ENCODE assay signal across 7 mouse cellular contexts in the genomic region with DNA sequence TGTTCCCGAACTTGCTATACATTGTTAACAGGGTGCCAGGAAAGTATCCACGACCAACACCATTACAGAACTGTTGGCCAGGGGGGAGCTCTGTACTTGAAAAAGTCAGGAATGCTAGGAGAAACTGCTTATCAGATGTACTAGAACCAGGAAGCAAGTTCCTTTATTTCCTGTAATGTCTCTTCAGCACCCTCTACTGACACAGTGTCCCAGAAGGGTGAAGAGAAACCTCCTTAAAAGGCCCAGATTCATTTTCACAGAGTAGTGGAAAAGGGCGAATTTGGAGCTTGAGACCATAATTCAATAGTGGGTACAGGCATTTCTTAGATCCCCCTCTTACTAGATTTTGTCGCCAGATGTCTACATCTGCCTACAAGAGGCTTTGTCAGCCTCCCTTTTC. TPM values are rescaled to one million over a fixed set of nuclear protein-coding genes. Genes with fewer than 3 reads are reported as not detected.
DNase-seq lines count a peak whose midpoint lies in the region; ATAC-seq and TF ChIP-seq lines count a peak whose summit lies in the region.

No protein-coding gene starts in this region.

- DNase-seq in spleen, adult 2 months (ENCODE audit: low read depth in 1 of 2, low spot score in 2 of 2), result no peak
- no peak for DNase-seq in spleen, postnatal 14 days (ENCODE audit: low spot score in 2 of 2)
- DNase-seq in cerebellum, postnatal 10 days, result peak; percentile 67 to 77
- DNase-seq in limb, embryonic 11.5 days (ENCODE audit: low spot score), result no peak
- DNase-seq in midbrain, embryonic 14.5 days, result peak; percentile 76

- ATAC-seq in heart, embryonic 16.5 days (replicated peaks; ENCODE audit: extremely low read depth, insufficient read depth, low FRiP score), result no peak
- no peak for ATAC-seq in limb, embryonic 11.5 days (ENCODE audit: insufficient number of reproducible peaks, low FRiP score, low TSS enrichment, low read depth)
- no peak for ATAC-seq in midbrain, embryonic 14.5 days (ENCODE audit: low FRiP score, low TSS enrichment)
- no peak for ATAC-seq in erythroid progenitor cell, adult 5-6 weeks (replicated peaks; ENCODE audit: low FRiP score, poor library complexity, severe bottlenecking)

- WGBS in spleen, adult 2 months, result 35% methylated on average over 4 of the region's 4 CpGs
- WGBS in heart, embryonic 16.5 days, result 23% methylated on average over 4 of the region's 4 CpGs
- 28% methylated on average over 4 of the region's 4 CpGs for WGBS in limb, embryonic 11.5 days
- WGBS in midbrain, embryonic 14.5 days, result 31% methylated on average over 4 of the region's 4 CpGs

- H3K4me3 ChIP-seq in spleen, adult 2 months (ENCODE audit: extremely low read depth, insufficient read depth, insufficient read length), result peak overlapping the region; percentile 51
- peak overlapping the region; percentile 89 for H3K4me3 ChIP-seq in heart, embryonic 16.5 days (ENCODE audit: low read length)
- peak overlapping the region; percentile 91; the same call in 1 of the 2 replicates for H3K4me3 ChIP-seq in limb, embryonic 11.5 days (ENCODE audit: low read depth, low read length)
- peak overlapping the region; percentile 88 for H3K4me3 ChIP-seq in midbrain, embryonic 14.5 days (replicated peaks; ENCODE audit: low read depth, low read length)

- H3K4me1 ChIP-seq in spleen, adult 2 months (ENCODE audit: control insufficient read depth, insufficient read depth, insufficient read length), result peaks cover 13% of the 10 kb centered on the region
- H3K4me1 ChIP-seq in heart, embryonic 16.5 days (ENCODE audit: control insufficient read depth, insufficient read depth, low read length), result peaks cover 18% of the 10 kb centered on the region
- peaks cover 12% of the 10 kb centered on the region; the same call in 1 of the 2 replicates for H3K4me1 ChIP-seq in limb, embryonic 11.5 days (ENCODE audit: control insufficient read depth, insufficient read depth, low read length)
- H3K4me1 ChIP-seq in midbrain, embryonic 14.5 days (ENCODE audit: control insufficient read depth, insufficient read depth, low read length), result peaks cover 8% of the 10 kb centered on the region

- H3K4me2 ChIP-seq in heart, embryonic 16.5 days (ENCODE audit: low read depth, low read length), result peak overlapping the region; percentile 97
- peak overlapping the region; percentile 96 for H3K4me2 ChIP-seq in limb, embryonic 11.5 days (ENCODE audit: low read depth, severe bottlenecking)
- peak overlapping the region; percentile 98 for H3K4me2 ChIP-seq in midbrain, embryonic 14.5 days (ENCODE audit: low read length)

- H3K9ac ChIP-seq in heart, embryonic 16.5 days (ENCODE audit: low read length), result peak overlapping the region; percentile 94
- H3K9ac ChIP-seq in limb, embryonic 11.5 days (ENCODE audit: low read length), result no peak overlapping the region
- peak overlapping the region; percentile 86 for H3K9ac ChIP-seq in midbrain, embryonic 14.5 days (replicated peaks; ENCODE audit: low read length)

- no peaks in the 10 kb centered on the region for H3K9me3 ChIP-seq in heart, embryonic 16.5 days (replicated peaks; ENCODE audit: control insufficient read depth, low read length)
- no peaks in the 10 kb centered on the region for H3K9me3 ChIP-seq in limb, embryonic 11.5 days (ENCODE audit: control insufficient read depth, low read length)
- H3K9me3 ChIP-seq in midbrain, embryonic 14.5 days (ENCODE audit: control insufficient read depth, low read length), result no peaks in the 10 kb centered on the region

- peak overlapping the region; percentile 87 for H3K27ac ChIP-seq in spleen, adult 2 months (ENCODE audit: insufficient read depth, low read length)
- peak overlapping the region; percentile 93 for H3K27ac ChIP-seq in heart, embryonic 16.5 days (ENCODE audit: low read length)
- H3K27ac ChIP-seq in limb, embryonic 11.5 days (replicated peaks; ENCODE audit: low read depth, low read length), result no peak overlapping the region
- peak overlapping the region; percentile 89 for H3K27ac ChIP-seq in midbrain, embryonic 14.5 days (replicated peaks; ENCODE audit: low read depth, low read length)

- H3K27me3 ChIP-seq in spleen, adult 2 months (ENCODE audit: control insufficient read depth, insufficient read depth, low read length), result no peaks in the 10 kb centered on the region
- no peaks in the 10 kb centered on the region for H3K27me3 ChIP-seq in heart, embryonic 16.5 days (ENCODE audit: control insufficient read depth, insufficient read depth, low read length)
- H3K27me3 ChIP-seq in limb, embryonic 11.5 days (ENCODE audit: control insufficient read depth, insufficient read depth, low read length), result no peaks in the 10 kb centered on the region
- H3K27me3 ChIP-seq in midbrain, embryonic 14.5 days (ENCODE audit: control insufficient read depth, insufficient read depth, low read length), result no peaks in the 10 kb centered on the region

- no peak for TF ChIP-seq POLR2A in spleen, adult 2 months (IDR thresholded peaks at IDR 0.05; ENCODE audit: low read depth, low read length)

- TF ChIP-seq CTCF in spleen, adult 2 months (IDR thresholded peaks at IDR 0.05; ENCODE audit: extremely low read depth, insufficient read depth, insufficient read length, insufficient replicate concordance), result no peak

- no peaks in the 10 kb centered on the region for H3K36me3 ChIP-seq in spleen, adult 2 months (ENCODE audit: control insufficient read depth, insufficient read depth, low read length)
- no peaks in the 10 kb centered on the region for H3K36me3 ChIP-seq in heart, embryonic 16.5 days (ENCODE audit: control insufficient read depth, insufficient read depth)
- H3K36me3 ChIP-seq in limb, embryonic 11.5 days (ENCODE audit: control insufficient read depth, insufficient read depth, low read length), result no peaks in the 10 kb centered on the region
- H3K36me3 ChIP-seq in midbrain, embryonic 14.5 days (ENCODE audit: control insufficient read depth, insufficient read depth, low read length), result no peaks in the 10 kb centered on the region

RNA-seq across cellular contexts. Expression of a gene that starts 0.6 kb away (rescaled TPM):
- 10.6 and 11.7 TPM in 2 replicates for polyA plus RNA-seq in spleen, adult 2 months (2012; rRNA removed)
- polyA plus RNA-seq in heart, embryonic 16.5 days (2015; fragmentation: Nextera tagmentation; extraction: Ambion mirVana), result 6.3 and 6.9 TPM in 2 replicates
- 4.8 and 5.5 TPM in 2 replicates for polyA plus RNA-seq in limb, embryonic 11.5 days (2014; fragmentation: Nextera tagmentation; extraction: Ambion mirVana)
- 5.1 and 6.2 TPM in 2 replicates for polyA plus RNA-seq in midbrain, embryonic 14.5 days (2014; fragmentation: Nextera tagmentation; extraction: Ambion mirVana)
- total RNA-seq in erythroid progenitor cell, adult 5-6 weeks (2015; ENCODE audit: low replicate concordance), result 8.0 and 10.1 TPM in 2 replicates
- 10.3 and 13.1 TPM in 2 replicates for total RNA-seq in erythroid progenitor cell, adult 5-6 weeks (2017; ENCODE audit: low replicate concordance)

Comparison
In these comparisons a context has a peak if more than half of its experiments do, and no peak if none do; other contexts are left out.
1. DNase-seq: peak in cerebellum, postnatal 10 days (2 of 2) and midbrain, embryonic 14.5 days (single experiment); none in spleen, adult 2 months (0 of 2), spleen, postnatal 14 days (0 of 2) and limb, embryonic 11.5 days (single experiment).
2. Peak in every context shown above with its lines, with median percentiles within 50 percentile points of each other: H3K4me3 ChIP-seq and H3K4me2 ChIP-seq.